Mouse (Mus musculus) brain, embryonic 14.5 days (tissue): ENCODE measurements at regions not wholly inside any gene's neighbourhood (a gene's known extent, or its start where the extent isn't known, plus 50 kb on each side); places are given as distances from the start of the nearest gene placed in this dataset.

ENCODE experiments used
- CTCF ChIP-seq: fragments of 200-500 bp; IDR thresholded peaks from 2 replicates; pipeline ENCODE4 v1.5.1; 2012; ENCODE audit warnings: inconsistent platforms, mild to moderate bottlenecking, moderate library complexity, borderline replicate concordance; ENCODE audit not compliant: insufficient read depth, insufficient read length; ENCODE audit errors: extremely low read depth
- POLR2A ChIP-seq: fragments of 200-500 bp; IDR thresholded peaks from 2 replicates; pipeline ENCODE4 v1.6.1; 2012; ENCODE audit warnings: mild to moderate bottlenecking, inconsistent platforms, borderline replicate concordance; ENCODE audit not compliant: poor library complexity, insufficient read depth, insufficient read length, severe bottlenecking; ENCODE audit errors: extremely low read depth

GRCm38 (mm10) chr1:163574409-163575161 lies 150.4 kb downstream of the Mettl11b start:
- no peak for TF ChIP-seq POLR2A
- no peak for TF ChIP-seq CTCF
